1 mouse cellular context compared by ENCODE assay signal in genomic region chr13:55447543-55447943, GRCm38 (mm10).
A peak's percentile ranks its signal among the peaks of the same experiment; 100 is the strongest.
TF ChIP-seq lines count a peak whose summit lies in the region.

No protein-coding gene starts in this region.

TF ChIP-seq in CH12.LX, 34 proteins besides CTCF, POLR2A, EP300 and RAD21 (continued from another document):
- TF ChIP-seq MAZ (IDR thresholded peaks at IDR 0.05; ENCODE audit: low read depth, low read length), result no peak
- no peak for TF ChIP-seq UBTF (IDR thresholded peaks at IDR 0.05; ENCODE audit: low read depth, low read length)
- no peak for TF ChIP-seq USF1 (IDR thresholded peaks at IDR 0.05; ENCODE audit: low read depth, low read length)
- peak; percentile 57; the same call in 1 of the 2 replicates for TF ChIP-seq ETS1 (conservative IDR thresholded peaks at IDR 0.05; ENCODE audit: low read depth, low read length)
- no peak for TF ChIP-seq POLR2AphosphoS2 (IDR thresholded peaks at IDR 0.05; ENCODE audit: low read depth, low read length)
- no peak; the same call in 1 of the 2 replicates for TF ChIP-seq CHD2 (IDR thresholded peaks at IDR 0.05; ENCODE audit: low read length)
- TF ChIP-seq MEF2A (IDR thresholded peaks at IDR 0.05; ENCODE audit: borderline replicate concordance, low read depth, low read length), result no peak
- TF ChIP-seq PAX5 (IDR thresholded peaks at IDR 0.05; ENCODE audit: low read length), result no peak
- TF ChIP-seq MXI1 (IDR thresholded peaks at IDR 0.05; ENCODE audit: low read depth, low read length), result peak; percentile 51; the same call in 1 of the 2 replicates
- no peak for TF ChIP-seq CHD1 (IDR thresholded peaks at IDR 0.05; ENCODE audit: low read depth, low read length)
- no peak for TF ChIP-seq NELFE (IDR thresholded peaks at IDR 0.05; ENCODE audit: low read depth, low read length)
- no peak for TF ChIP-seq E2F4 (IDR thresholded peaks at IDR 0.05; ENCODE audit: insufficient replicate concordance, low read depth, low read length)
- TF ChIP-seq KAT2A (IDR thresholded peaks at IDR 0.05; ENCODE audit: insufficient replicate concordance, low read length), result no peak
